Mouse (Mus musculus): Measurements from ENCODE around the gene Atp13a1.
A peak's percentile ranks its signal among the peaks of the same experiment; 100 is the strongest.

Atp13a1 gene

DNA sequence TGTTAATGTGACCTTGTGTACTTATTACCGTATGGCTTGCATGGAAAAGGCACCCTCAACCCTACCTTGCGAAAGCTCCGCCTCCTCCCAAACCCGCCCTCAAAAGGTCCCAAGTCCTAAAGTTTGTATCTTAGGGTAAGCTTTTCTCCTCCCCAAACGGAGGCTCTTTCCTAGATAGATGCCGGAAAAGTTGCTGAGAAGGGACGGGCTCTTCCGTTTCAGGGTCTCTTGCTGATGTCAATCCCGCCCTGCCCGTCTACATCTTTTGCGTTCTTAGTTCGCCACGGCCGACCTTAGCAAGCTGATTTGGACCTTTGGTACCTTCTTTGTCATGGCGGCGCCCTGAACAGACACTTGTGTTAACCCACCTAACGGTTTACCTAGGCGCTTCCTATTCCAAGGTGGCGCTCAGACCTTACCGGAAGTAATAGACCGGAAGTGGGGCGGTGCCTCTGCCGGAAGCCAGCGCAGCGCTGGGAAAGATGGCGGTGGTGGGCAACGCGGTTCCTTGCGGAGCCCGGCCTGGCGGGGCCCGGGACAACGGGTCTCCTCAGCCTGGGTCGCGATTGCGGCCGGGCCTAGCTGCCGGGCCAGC is at the start of gene Atp13a1, which contains the start of gene Zfp866:
Gene Atp13a1, plus strand, starts transcription at position 391 of the 595 bp plus-strand sequence.
Gene Zfp866, minus strand, starts transcription at position 406 of the 595 bp plus-strand sequence.
- DNase-seq (ENCODE audit: low read depth, low spot score): peak; percentile 83

DNA sequence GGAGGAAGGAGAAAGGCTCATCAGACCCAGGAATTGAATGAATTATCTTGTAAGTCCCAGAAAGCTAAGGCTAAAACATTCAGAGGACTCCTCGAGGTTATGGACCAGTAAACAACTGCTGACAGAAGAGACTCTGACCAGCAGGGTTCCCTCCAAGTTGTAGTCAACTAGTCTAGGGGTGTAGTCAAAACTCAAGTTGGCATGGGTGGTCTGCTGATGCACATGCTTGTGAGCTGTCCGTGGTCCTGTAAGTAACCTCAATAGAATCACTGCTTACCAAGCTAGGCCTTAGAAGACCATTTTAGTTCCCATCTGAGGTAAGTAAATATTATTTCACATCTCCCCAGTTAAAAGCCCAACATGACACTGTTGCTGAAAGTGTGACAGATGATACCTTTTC is 49.7 kb upstream of the Atp13a1 start:
- DNase-seq (ENCODE audit: low read depth, low spot score): no peak

DNA sequence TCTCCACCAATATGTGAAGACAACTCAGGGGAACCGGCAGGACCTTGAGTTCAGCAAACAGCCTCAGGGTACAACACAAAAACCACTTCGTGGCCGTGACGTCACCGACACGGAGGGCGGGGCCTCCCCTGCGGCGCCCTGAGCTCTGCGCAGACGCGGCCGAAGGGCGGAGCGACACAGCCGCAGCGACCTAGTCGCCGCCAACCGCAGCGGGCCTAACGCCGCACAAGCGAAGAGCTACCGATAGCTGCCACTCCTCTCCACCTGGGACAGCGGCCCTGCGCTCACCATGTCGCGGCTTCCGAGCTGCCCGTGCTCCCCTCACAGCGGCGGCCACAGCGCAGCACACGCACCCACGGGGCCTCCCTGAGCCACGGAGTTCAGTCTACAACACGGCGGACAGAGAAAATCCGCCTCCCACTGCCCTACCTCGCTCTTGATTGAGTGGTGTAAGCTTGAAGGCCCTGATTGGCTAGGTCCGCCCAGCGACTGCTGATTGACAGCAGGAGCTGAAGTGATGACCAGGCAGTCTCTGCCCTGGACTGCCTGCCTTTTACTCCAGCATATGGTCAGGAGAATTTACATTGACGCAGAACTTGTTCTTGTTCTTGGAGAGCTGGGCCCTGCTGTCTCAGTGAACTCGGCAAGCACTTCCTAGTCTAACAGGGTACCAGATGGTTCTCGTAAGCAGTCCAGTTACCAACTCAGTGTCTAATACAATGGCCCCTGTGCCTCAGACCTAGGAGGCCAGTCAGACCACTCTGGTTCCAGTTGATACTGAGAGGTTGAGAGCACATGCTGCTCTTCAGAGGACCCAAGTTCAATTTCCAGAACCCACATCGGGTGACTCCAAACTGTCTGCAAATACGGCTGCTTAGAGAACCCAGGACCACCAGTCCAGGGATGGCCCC is 41.2 kb upstream of the Atp13a1 start, which contains the start of gene Zfp963:
Gene Zfp963, minus strand, starts transcription at position 427 of the 911 bp plus-strand sequence.
- DNase-seq (ENCODE audit: low read depth, low spot score): peak; percentile 92

DNA sequence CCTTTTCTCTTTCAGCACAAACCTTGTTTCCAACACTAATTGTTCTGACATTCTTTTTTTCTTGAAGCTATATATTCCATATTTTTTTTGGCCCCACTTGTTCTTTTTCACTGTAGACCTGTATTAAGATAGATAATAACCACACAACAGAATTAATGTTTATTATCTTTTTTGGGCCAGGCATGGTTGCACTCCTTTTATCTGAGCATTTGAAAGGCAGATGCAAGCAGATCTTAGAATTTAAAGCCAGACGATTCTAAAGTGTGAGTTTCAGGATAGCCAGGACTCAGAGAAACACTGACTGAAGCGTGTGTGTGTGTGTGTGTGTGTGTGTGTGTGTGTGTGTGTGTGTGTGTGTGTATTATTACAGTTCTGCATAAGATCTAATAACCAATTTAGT is 38.5 kb upstream of the Atp13a1 start:
- DNase-seq (ENCODE audit: low read depth, low spot score): no peak

DNA sequence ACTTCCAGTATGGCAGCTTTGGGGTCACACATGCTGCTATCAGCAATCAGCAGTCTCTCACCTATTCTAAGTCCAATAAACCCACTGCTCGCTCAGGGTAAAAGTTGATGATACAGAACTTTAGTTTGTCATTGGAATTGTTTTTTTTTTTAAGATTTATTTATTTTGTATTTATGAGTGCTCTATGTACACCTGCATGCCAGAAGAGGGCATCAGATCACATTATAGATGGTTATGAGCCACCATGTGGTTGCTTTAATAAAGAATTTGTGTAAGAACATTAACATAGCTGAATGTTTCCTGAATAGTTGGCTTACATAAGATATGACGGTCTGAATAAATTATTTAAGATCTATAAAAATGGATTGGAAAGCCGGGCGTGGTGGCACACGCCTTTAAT is 32.6 kb upstream of the Atp13a1 start:
- no peak for DNase-seq (ENCODE audit: low read depth, low spot score)

DNA sequence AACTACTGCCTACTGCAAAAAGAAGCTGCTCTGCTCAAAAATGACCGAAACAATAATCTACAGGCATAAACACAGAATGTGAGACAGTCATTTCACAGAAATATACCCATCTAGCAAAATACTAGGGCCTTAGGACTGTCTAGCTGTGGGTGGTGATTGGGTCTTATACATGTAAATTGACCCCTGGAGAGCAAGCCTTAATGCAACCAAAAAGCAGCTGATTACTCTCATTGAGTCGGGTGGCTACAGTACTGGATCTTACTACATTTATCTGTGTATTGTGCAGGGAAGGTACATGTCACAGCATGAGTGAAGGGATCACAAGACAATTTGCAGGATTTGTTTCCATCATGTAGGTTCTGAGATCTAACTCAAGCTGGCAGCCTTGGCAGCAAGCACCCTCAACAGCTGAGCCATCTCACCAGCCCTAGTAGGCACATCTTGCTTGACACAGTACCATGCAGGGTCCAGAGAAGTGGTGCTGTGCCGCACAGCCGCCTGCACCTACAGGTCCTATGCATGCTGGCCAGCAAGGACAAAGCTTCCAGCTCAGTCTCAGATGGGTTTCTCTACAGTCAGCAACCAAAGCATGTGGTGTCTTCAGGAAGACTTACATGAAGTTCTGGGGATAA is 29.0 kb upstream of the Atp13a1 start:
- no peak for DNase-seq (ENCODE audit: low read depth, low spot score)

DNA sequence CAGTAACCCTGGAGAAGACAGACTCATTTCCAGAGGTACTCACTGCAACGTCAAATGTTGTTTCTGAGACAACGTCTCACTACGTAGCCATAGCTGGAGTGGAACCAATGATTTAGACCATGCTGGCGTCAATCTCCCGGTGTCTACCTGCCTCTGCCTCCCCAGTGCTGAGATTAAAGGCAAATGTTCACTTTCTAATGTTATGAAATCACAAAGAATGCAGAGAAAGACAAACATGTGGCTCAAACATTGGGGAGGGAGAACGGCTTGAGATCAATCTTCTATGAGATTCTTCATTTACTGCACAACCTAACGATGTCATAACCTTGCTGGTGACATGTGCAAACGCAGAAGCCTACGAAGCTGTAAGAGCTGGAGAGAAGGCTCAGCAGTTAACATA is 19.7 kb upstream of the Atp13a1 start:
- DNase-seq (ENCODE audit: low read depth, low spot score): no peak

DNA sequence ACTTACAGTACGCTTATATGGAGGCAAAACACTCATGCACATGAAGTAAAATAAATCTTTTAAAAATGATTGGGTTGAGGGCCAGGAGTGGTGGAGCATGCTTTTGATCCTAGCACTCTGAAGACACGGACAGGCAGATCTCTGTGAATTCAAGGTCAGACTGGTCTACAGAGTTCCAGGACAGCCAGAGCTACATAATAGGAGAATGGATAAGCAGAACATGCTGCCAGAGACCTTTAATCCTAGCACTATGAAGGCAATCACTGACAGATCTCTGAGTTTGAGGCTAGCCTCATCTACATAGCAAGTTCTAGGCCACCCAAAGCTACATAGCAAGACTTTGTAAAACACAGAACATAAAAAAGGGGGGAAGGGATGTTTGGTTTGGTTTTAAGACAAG is 18.9 kb upstream of the Atp13a1 start:
- DNase-seq (ENCODE audit: low read depth, low spot score): no peak

DNA sequence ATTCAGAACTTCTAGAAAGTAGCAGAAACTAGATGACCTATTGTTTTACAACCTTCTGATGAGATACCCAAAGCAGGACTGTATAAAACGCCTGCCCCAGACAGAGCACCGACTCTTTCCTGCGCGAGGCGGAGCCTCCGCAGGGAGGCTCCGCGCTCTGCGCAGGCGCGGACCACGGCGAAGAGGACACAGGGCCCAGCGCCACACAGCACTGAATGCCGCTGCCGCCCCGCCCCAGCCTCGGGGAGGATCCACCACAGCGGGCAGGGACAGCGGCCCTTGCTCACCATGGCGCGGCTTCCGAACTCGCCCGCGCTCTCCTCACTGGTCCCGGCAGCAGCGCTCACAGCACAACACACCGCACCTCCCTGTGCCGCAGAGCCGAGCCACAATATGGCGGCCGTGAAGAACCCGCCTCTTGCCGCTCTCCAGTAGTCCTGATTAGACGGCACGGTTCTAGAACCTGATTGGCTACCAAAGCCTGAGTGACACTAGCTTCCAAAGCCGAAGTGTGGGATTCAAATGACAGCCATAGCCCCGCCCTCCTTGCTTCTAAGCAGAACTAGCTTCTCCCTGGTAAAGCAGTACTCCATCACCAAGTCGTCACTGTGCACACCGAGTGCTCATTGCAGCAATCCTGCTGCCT is 16.3 kb upstream of the Atp13a1 start, which contains the start of gene Gm20422:
Gene Gm20422, minus strand, starts transcription at position 384 of the 646 bp plus-strand sequence.
- peak; percentile 98 for DNase-seq (ENCODE audit: low read depth, low spot score)

DNA sequence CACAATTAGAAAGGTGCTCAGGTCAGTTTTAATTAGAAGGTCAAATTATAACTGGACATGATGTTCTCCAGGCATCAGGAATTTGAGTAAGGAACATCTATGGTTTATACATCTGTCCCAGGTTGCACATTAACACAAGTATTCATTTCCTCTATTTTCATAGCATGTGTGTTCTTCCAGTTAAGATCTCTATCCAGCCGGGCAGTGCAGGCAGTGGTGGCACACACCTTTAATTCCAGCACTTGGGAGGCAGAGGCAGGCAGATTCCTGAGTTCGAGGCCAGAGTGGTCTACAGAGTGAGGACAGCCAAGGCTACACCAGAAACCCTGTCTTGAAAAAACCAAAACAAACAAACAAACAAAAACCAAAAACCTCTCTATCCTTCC is 15.8 kb upstream of the Atp13a1 start:
- no peak for DNase-seq (ENCODE audit: low read depth, low spot score)

DNA sequence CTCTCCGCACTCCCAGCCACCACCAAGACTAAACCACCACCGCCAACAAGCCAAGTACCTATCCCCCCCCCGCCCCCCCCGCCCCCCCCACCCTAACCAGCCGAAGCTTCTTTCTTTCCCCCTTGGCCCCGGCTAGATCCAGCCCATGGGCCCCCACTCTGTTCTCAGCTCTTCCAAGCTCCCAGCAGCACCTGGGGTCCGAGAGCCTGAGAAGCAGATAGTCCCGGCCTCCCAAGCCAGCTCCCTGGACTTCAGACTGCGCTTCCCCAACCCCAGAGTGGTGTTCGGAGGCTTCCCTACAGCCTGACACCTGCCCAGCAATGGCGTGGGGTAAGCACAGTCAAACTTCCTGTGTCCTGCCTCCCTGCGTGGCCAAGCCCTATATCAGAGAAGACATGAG is 13.9 kb upstream of the Atp13a1 start:
- no peak for DNase-seq (ENCODE audit: low read depth, low spot score)

DNA sequence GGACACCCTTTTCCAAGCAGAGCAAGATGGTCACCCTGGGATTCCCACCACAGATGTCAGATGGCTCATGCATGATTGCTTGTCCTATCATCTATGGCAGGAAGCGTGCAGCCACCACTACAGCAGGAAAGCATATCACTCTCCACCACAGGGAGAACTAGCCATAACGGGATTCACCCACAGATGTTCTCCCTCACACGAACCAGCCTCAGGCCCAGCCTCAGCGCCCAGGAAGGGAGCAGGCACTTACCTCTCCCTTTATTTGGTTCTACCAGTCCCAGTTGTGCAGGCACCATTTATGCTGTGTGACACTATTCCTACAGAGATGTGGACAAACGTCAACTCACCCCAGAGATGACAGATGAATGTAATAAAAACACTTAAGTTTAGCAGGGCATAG is 1.9 kb upstream of the Atp13a1 start:
- DNase-seq (ENCODE audit: low read depth, low spot score): no peak

DNA sequence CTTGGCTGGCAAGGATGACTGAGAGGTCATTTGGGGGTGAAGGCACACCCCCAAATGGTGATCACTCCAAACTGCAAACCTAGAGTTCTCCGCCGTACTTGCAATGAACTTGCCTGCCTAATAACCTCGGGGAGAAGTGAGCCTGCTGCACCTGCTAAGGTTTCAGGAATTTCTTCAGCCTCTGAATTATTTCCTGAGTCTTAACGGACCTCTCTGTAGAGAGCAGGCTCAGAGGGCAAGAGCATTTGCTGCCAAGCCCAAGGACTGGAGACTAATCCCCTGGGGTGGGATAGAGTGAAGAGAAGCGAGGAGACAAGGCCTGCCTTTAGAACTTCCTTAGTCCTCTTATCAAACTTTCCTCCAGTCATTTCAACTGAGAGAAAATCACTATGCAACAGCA is 1.2 kb upstream of the Atp13a1 start:
- DNase-seq (ENCODE audit: low read depth, low spot score): no peak

DNA sequence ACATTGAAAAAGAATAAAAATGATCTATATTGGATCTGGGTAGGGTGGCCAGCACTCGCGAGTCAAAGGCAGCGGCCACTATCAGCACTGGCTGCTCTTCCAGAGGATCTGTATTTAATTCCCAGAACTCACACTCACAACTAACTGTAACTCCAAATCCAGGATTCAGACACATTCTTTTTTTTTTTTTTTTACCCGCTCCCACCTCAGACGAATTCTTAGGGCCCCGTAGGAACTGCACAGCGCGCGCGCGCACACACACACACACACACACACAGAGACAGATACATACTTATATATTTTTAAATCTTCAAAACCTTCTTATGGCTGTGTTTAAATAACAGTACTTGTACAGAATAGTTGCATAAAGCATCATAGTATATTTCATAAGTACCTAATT is 599 bp upstream of the Atp13a1 start:
- no peak for DNase-seq (ENCODE audit: low read depth, low spot score)

DNA sequence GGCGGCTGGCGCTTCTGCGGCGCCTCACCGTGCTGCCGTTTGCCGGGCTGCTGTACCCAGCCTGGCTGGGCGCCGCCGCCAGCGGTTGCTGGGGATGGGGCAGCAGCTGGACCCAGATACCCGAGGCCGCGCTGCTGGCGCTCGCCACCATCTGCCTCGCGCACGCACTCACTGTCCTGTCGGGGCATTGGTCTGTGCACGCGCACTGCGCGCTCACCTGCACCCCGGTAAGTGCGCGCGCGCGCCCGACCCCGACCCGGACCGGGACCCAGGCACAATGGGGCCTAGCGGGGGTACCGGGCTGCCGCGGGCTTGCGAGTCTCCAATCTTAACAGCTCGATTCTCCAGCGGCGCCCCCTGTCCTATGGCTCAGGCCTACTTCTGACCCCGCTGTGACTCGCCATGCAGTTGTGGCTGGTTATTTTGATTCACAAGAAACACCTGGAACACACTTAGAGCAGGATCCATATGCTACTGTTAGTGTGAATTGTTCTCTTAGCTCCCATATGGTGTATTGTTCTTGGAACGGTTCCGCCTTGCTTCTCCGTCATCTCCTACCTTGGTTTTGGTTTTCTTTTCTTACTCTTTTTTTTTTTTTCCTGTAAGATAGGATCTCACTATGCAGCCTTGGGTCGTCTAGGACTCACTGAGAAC is 579 bp downstream of the Atp13a1 start:
- DNase-seq (ENCODE audit: low read depth, low spot score): no peak

DNA sequence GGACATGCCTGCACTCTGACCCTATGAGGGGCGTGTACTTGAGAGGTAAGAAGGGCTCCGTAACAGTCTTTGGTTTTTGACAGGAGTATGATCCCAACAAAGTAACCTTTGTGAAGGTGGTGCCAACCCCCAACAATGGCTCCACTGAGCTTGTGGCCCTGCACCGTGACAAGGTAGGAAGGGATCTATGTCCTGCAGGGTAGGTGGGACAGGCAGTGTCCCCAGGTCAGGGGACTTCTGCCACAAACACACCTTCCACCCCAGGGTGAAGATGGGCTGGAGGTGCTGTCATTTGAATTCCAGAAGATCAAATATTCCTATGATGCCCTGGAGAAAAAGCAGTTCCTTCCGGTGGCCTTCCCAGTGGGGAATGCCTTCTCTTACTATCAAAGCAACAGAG is 2.7 kb downstream of the Atp13a1 start:
- DNase-seq (ENCODE audit: low read depth, low spot score): no peak

DNA sequence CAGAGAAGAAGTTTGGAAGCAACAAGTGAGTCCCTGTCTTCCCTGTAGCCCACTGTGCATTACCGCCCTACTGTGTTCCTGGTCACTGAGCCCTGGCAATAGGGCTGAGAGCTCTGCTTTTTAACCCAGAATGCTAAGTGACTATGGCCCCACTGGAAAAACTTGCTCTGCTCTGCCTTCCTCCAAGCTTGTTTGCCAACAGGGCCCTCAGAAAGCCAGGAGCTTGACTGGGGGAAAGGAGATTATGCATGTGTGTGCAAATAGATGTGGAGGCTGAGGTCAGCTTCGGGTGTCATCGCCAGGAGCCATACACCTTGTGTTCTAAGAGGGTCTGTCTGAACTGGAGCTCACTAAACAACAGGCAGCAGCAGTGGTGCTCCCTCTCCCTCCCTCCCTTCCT is 3.1 kb downstream of the Atp13a1 start:
- DNase-seq (ENCODE audit: low read depth, low spot score): no peak

DNA sequence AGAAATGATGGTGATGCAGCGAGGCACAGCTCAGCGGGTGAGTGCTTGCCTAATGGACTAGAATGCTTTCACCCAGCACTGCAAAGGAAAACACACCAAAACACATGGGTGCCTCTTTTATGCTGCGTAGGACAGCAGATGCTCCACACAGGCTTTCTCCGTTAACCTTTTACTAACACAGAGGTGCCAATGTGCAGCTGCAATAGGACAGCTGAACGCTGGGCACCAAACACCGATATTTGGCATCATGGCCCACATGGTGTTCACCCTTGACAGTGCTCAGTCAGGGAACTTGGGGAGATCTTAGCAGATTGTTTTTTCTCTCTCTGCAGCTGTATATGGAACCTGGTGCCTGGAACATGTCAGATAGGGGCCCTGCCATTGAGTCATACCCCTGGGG is 3.9 kb downstream of the Atp13a1 start:
- no peak for DNase-seq (ENCODE audit: low read depth, low spot score)

DNA sequence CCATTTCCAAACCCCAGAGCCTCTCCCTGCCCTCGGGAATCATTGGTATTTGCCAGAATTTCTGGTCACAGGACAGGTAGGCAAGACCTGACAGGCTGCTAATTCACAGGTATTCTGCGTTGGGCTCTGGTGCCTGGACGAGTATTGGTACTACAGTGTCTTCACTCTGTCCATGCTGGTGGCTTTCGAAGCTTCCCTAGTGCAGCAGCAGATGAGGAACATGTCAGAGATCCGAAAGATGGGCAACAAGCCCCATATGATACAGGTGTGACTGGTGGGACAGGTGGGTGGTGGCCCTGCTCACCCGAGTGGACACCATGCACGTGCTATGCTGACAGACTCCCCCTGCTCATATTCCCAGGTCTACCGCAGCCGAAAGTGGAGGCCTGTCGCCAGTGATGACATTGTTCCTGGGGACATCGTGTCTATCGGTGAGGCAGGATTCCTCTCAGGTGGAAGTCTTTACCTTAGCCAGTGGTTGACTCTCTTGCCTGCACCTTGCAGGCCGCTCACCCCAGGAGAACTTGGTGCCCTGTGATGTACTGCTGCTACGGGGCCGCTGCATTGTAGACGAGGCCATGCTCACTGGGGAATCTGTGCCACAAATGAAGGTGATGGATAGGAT is 5.9 kb downstream of the Atp13a1 start:
- DNase-seq (ENCODE audit: low read depth, low spot score): no peak

DNA sequence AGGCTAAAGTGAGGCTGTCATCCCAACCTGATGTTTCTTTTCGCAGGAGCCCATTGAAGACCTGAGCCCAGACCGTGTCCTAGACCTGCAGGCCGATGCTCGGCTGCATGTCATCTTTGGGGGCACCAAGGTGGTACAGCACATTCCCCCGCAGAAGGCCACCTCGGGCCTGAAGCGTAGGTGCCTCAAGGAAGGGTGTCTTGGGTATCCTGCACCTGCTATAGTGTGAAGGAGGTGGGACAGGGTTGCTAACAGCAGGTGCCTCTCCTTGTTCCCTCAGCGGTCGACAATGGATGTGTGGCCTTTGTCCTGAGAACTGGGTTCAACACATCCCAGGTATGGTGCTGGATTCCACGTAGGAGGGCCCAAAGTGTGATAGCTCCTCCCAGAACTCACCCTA is 6.7 kb downstream of the Atp13a1 start:
- DNase-seq (ENCODE audit: low read depth, low spot score): no peak

DNA sequence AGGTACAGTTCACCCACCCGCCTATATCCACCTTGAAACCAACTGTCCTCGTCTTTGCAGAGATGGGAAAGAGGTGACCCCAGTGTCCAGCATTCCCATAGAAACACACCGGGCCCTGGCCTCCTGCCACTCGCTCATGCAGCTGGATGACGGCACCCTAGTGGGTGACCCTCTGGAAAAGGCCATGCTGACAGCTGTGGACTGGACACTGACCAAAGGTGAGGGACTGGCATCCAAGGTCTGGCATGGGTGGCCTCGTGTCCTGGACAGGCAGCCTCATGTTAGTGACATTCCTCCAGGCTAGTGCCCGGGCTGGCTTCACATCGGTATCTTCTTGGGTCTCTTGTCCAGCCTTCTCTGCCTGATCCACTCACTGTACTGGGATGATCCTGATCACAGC is 8.3 kb downstream of the Atp13a1 start:
- no peak for DNase-seq (ENCODE audit: low read depth, low spot score)
